Mouse (Mus musculus): ENCODE measurements at regions not wholly inside any gene's neighbourhood (a gene's known extent, or its start where the extent isn't known, plus 50 kb on each side); places are given as distances from the start of the nearest gene placed in this dataset.

- Histone ChIP-seq H3K4me2 (ENCODE audit: low read length) (no peak overlapping the region), H3K36me3 (ENCODE audit: control insufficient read depth, insufficient read depth, low read length) (no peaks in the 10 kb centered on the region), H3K4me3 (ENCODE audit: control insufficient read depth in 1 of 2, insufficient read depth in 1 of 2, low read depth in 1 of 2, low read length in 2 of 2) (no peak overlapping the region), H3K27ac (replicated peaks in 1 of 2; ENCODE audit: control insufficient read depth in 1 of 2, insufficient read depth in 1 of 2, low read depth in 2 of 2, low read length in 2 of 2) (no peak overlapping the region), H3K27me3 (ENCODE audit: control insufficient read depth, insufficient read depth, low read length) (no peaks in the 10 kb centered on the region), H3K4me1 (ENCODE audit: control insufficient read depth in 2 of 2, insufficient read depth in 2 of 2, low read length in 2 of 2) (no peaks in the 10 kb centered on the region), H3K9ac (ENCODE audit: low read length) (no peak overlapping the region), H3K9me3 (ENCODE audit: control insufficient read depth, low read length) (no peaks in the 10 kb centered on the region)
- 86% methylated on average over 2 of the region's 2 CpGs for WGBS
- no peak for ATAC-seq (ENCODE audit: insufficient number of reproducible peaks, insufficient read depth, low FRiP score, low read depth)
These were observed 418.1 kb upstream of the Cd180 start for GRCm38 (mm10) chr13:102275296-102275695.

GRCm38 (mm10) chr13:102276885-102277284 lies 416.5 kb upstream of the Cd180 start:
- no peak for ATAC-seq (ENCODE audit: insufficient number of reproducible peaks, insufficient read depth, low FRiP score, low read depth)
- no peaks in the 10 kb centered on the region for H3K9me3 ChIP-seq (ENCODE audit: control insufficient read depth, low read length)
- H3K27me3 ChIP-seq (ENCODE audit: control insufficient read depth, insufficient read depth, low read length): no peaks in the 10 kb centered on the region
- H3K4me3 ChIP-seq (ENCODE audit: control insufficient read depth in 1 of 2, insufficient read depth in 1 of 2, low read depth in 1 of 2, low read length in 2 of 2): no peak overlapping the region
- no peak overlapping the region for H3K9ac ChIP-seq (ENCODE audit: low read length)
- no peaks in the 10 kb centered on the region for H3K36me3 ChIP-seq (ENCODE audit: control insufficient read depth, insufficient read depth, low read length)
- H3K27ac ChIP-seq (replicated peaks in 1 of 2; ENCODE audit: control insufficient read depth in 1 of 2, insufficient read depth in 1 of 2, low read depth in 2 of 2, low read length in 2 of 2): no peak overlapping the region
- no peak overlapping the region for H3K4me2 ChIP-seq (ENCODE audit: low read length)
- no peaks in the 10 kb centered on the region for H3K4me1 ChIP-seq (ENCODE audit: control insufficient read depth in 2 of 2, insufficient read depth in 2 of 2, low read length in 2 of 2)

GRCm38 (mm10) chr13:102280198-102280597 lies 413.2 kb upstream of the Cd180 start:
- H3K4me3 ChIP-seq (ENCODE audit: control insufficient read depth in 1 of 2, insufficient read depth in 1 of 2, low read depth in 1 of 2, low read length in 2 of 2): no peak overlapping the region
- H3K27me3 ChIP-seq (ENCODE audit: control insufficient read depth, insufficient read depth, low read length): no peaks in the 10 kb centered on the region
- H3K9me3 ChIP-seq (ENCODE audit: control insufficient read depth, low read length): no peaks in the 10 kb centered on the region
- no peak for ATAC-seq (ENCODE audit: insufficient number of reproducible peaks, insufficient read depth, low FRiP score, low read depth)
- no peak overlapping the region for H3K27ac ChIP-seq (replicated peaks in 1 of 2; ENCODE audit: control insufficient read depth in 1 of 2, insufficient read depth in 1 of 2, low read depth in 2 of 2, low read length in 2 of 2)
- H3K9ac ChIP-seq (ENCODE audit: low read length): no peak overlapping the region
- no peaks in the 10 kb centered on the region for H3K4me1 ChIP-seq (ENCODE audit: control insufficient read depth in 2 of 2, insufficient read depth in 2 of 2, low read length in 2 of 2)
- WGBS: 82% methylated on average over 3 of the region's 3 CpGs
- no peak overlapping the region for H3K4me2 ChIP-seq (ENCODE audit: low read length)
- no peaks in the 10 kb centered on the region for H3K36me3 ChIP-seq (ENCODE audit: control insufficient read depth, insufficient read depth, low read length)

DNA sequence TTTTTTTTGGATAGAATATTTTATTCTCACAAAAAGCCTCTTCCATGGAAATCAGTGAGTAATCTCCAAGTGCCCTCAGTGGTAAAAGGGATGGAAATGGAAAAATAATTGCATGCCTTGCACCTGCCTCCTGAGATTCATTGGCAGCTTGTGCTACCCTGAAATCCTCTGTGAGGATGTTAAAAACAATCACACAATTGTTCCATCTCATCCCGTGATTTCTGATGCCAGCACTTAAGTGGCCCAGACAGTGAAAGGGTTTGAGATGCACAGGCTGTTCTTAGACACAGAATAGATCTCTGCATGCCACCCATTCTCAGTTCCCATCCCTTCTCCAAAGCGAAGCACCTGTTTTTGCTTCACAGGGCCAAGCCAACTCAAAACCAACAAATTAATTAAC lies 398.9 kb upstream of the Cd180 start:
- no peak overlapping the region for H3K9ac ChIP-seq (ENCODE audit: low read length)
- no peaks in the 10 kb centered on the region for H3K36me3 ChIP-seq (ENCODE audit: control insufficient read depth, insufficient read depth, low read length)
- no peak overlapping the region for H3K27ac ChIP-seq (replicated peaks in 1 of 2; ENCODE audit: control insufficient read depth in 1 of 2, insufficient read depth in 1 of 2, low read depth in 2 of 2, low read length in 2 of 2)
- no peaks in the 10 kb centered on the region for H3K4me1 ChIP-seq (ENCODE audit: control insufficient read depth in 2 of 2, insufficient read depth in 2 of 2, low read length in 2 of 2)
- 84% methylated on average over 2 of the region's 2 CpGs for WGBS
- no peaks in the 10 kb centered on the region for H3K9me3 ChIP-seq (ENCODE audit: control insufficient read depth, low read length)
- ATAC-seq (ENCODE audit: insufficient number of reproducible peaks, insufficient read depth, low FRiP score, low read depth): no peak
- no peaks in the 10 kb centered on the region for H3K27me3 ChIP-seq (ENCODE audit: control insufficient read depth, insufficient read depth, low read length)
- no peak overlapping the region for H3K4me3 ChIP-seq (ENCODE audit: control insufficient read depth in 1 of 2, insufficient read depth in 1 of 2, low read depth in 1 of 2, low read length in 2 of 2)
- H3K4me2 ChIP-seq (ENCODE audit: low read length): no peak overlapping the region

GRCm38 (mm10) chr13:102295079-102295478 lies 398.3 kb upstream of the Cd180 start:
- Histone ChIP-seq H3K4me2 (ENCODE audit: low read length) (no peak overlapping the region), H3K9ac (ENCODE audit: low read length) (no peak overlapping the region), H3K27me3 (ENCODE audit: control insufficient read depth, insufficient read depth, low read length) (no peaks in the 10 kb centered on the region), H3K9me3 (ENCODE audit: control insufficient read depth, low read length) (no peaks in the 10 kb centered on the region), H3K4me1 (ENCODE audit: control insufficient read depth in 2 of 2, insufficient read depth in 2 of 2, low read length in 2 of 2) (no peaks in the 10 kb centered on the region), H3K4me3 (ENCODE audit: control insufficient read depth in 1 of 2, insufficient read depth in 1 of 2, low read depth in 1 of 2, low read length in 2 of 2) (no peak overlapping the region), H3K27ac (replicated peaks in 1 of 2; ENCODE audit: control insufficient read depth in 1 of 2, insufficient read depth in 1 of 2, low read depth in 2 of 2, low read length in 2 of 2) (no peak overlapping the region), H3K36me3 (ENCODE audit: control insufficient read depth, insufficient read depth, low read length) (no peaks in the 10 kb centered on the region)
- ATAC-seq (ENCODE audit: insufficient number of reproducible peaks, insufficient read depth, low FRiP score, low read depth): no peak
- 69% methylated on average over 11 of the region's 11 CpGs for WGBS

DNA sequence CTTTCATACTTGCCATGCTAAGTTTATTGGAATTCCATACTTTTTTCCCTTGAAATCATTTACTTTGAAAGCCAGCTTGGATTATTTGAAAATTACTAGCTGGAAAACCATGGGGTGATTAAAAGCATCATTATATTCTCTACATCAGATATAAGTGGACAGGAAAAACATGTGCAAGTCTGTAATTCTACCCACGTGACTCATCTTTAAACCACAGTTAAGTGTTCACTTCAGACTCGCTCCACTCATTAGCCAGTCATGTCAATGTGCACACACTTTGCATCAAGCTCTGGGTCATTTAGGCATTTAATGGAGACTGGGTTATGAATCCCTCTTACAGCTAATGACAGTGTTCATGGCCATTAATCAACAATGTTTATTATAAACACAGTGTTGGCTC lies 385.4 kb upstream of the Cd180 start:
- Histone ChIP-seq H3K27me3 (ENCODE audit: control insufficient read depth, insufficient read depth, low read length) (no peaks in the 10 kb centered on the region), H3K4me2 (ENCODE audit: low read length) (no peak overlapping the region), H3K27ac (replicated peaks in 1 of 2; ENCODE audit: control insufficient read depth in 1 of 2, insufficient read depth in 1 of 2, low read depth in 2 of 2, low read length in 2 of 2) (no peak overlapping the region), H3K36me3 (ENCODE audit: control insufficient read depth, insufficient read depth, low read length) (no peaks in the 10 kb centered on the region), H3K4me3 (ENCODE audit: control insufficient read depth in 1 of 2, insufficient read depth in 1 of 2, low read depth in 1 of 2, low read length in 2 of 2) (no peak overlapping the region), H3K9ac (ENCODE audit: low read length) (no peak overlapping the region), H3K4me1 (ENCODE audit: control insufficient read depth in 2 of 2, insufficient read depth in 2 of 2, low read length in 2 of 2) (no peaks in the 10 kb centered on the region), H3K9me3 (ENCODE audit: control insufficient read depth, low read length) (no peaks in the 10 kb centered on the region)
- WGBS: 79% methylated on average over 2 of the region's 2 CpGs
- ATAC-seq (ENCODE audit: insufficient number of reproducible peaks, insufficient read depth, low FRiP score, low read depth): no peak

- Histone ChIP-seq H3K4me2 (ENCODE audit: low read length) (no peak overlapping the region), H3K9ac (ENCODE audit: low read length) (no peak overlapping the region), H3K4me3 (ENCODE audit: control insufficient read depth in 1 of 2, insufficient read depth in 1 of 2, low read depth in 1 of 2, low read length in 2 of 2) (no peak overlapping the region), H3K4me1 (ENCODE audit: control insufficient read depth in 2 of 2, insufficient read depth in 2 of 2, low read length in 2 of 2) (no peaks in the 10 kb centered on the region), H3K27me3 (ENCODE audit: control insufficient read depth, insufficient read depth, low read length) (no peaks in the 10 kb centered on the region), H3K36me3 (ENCODE audit: control insufficient read depth, insufficient read depth, low read length) (no peaks in the 10 kb centered on the region), H3K27ac (replicated peaks in 1 of 2; ENCODE audit: control insufficient read depth in 1 of 2, insufficient read depth in 1 of 2, low read depth in 2 of 2, low read length in 2 of 2) (no peak overlapping the region), H3K9me3 (ENCODE audit: control insufficient read depth, low read length) (no peaks in the 10 kb centered on the region)
- 44% methylated on average over 3 of the region's 3 CpGs for WGBS
- no peak for ATAC-seq (ENCODE audit: insufficient number of reproducible peaks, insufficient read depth, low FRiP score, low read depth)
These were observed 381.3 kb upstream of the Cd180 start for GRCm38 (mm10) chr13:102312096-102312495.

DNA sequence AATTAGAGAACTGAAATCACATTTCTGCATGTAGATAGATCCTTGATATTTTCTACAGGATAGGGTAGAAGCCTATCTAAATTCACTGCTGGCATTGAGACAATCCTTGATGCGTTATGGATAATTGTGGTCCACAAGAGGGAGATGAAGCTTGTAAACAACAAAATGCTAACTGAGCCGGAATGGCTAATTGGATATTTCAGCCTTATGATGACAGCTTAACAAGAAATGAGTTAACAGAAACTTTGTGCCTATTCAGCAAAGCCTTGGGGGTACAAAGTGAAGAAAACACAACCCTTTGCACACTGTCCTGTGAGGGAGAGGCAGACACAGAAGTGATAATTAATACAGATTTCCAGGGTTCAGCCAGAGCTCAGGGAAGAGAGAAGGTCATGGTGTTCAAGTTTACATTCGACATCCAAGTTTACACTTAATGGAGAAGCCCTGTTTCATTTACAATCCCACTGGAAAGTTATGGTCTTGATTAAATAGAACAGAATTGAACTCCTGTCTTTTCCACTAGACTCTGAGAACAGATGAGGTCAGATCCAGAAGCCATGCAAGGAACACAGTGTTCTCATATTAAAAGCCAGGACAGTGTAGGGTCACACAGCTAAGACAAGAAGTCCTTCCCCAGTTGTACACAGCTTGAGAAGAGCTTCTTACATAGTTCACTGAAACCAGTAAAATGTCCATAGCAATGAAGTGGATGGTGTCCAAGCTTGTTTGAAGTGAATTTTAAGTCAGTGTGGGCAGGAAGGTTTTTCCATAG lies 377.3 kb upstream of the Cd180 start:
- WGBS: 85% methylated on average over 3 of the region's 3 CpGs
- no peak overlapping the region for H3K4me2 ChIP-seq (ENCODE audit: low read length)
- no peak overlapping the region for H3K4me3 ChIP-seq (ENCODE audit: control insufficient read depth in 1 of 2, insufficient read depth in 1 of 2, low read depth in 1 of 2, low read length in 2 of 2)
- no peak overlapping the region for H3K27ac ChIP-seq (replicated peaks in 1 of 2; ENCODE audit: control insufficient read depth in 1 of 2, insufficient read depth in 1 of 2, low read depth in 2 of 2, low read length in 2 of 2)
- H3K4me1 ChIP-seq (ENCODE audit: control insufficient read depth in 2 of 2, insufficient read depth in 2 of 2, low read length in 2 of 2): peaks cover 0 to 14% of the 10 kb centered on the region in 2 experiments; a peak in 2 of 4 replicates
- ATAC-seq (ENCODE audit: insufficient number of reproducible peaks, insufficient read depth, low FRiP score, low read depth): no peak
- no peaks in the 10 kb centered on the region for H3K36me3 ChIP-seq (ENCODE audit: control insufficient read depth, insufficient read depth, low read length)
- no peaks in the 10 kb centered on the region for H3K9me3 ChIP-seq (ENCODE audit: control insufficient read depth, low read length)
- H3K27me3 ChIP-seq (ENCODE audit: control insufficient read depth, insufficient read depth, low read length): no peaks in the 10 kb centered on the region
- no peak overlapping the region for H3K9ac ChIP-seq (ENCODE audit: low read length)
